Mouse (Mus musculus): ENCODE data around the gene Zbed5.

DNA sequence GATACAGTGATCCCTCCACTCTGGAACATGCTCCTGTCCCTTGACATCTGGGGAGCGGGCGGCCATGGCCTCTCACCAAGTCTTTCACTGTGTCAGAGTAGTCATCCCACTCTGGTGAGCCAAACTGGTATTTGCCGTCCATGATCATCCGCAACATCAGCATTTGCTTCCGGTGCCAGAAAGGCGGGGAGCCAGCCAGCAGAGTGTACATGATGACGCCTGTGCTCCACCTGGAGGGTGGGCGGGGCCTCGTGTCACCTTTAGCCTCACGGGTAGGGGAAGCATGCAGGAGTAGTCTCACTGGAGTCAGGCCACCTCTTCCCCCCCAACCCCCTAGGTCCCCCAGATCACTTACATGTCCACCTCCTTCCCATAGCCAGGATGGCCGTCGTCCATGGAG, 29.7 kb upstream of the Zbed5 start:
- no peak for TF ChIP-seq GATA1 (IDR thresholded peaks at IDR 0.05; ENCODE audit: low read depth, low read length)
- no peak for TF ChIP-seq MAZ (IDR thresholded peaks at IDR 0.05; ENCODE audit: low read depth, low read length)
- no peak for TF ChIP-seq POLR2A (IDR thresholded peaks at IDR 0.05; ENCODE audit: control insufficient read depth in 1 of 2, insufficient read depth in 1 of 2, low read depth in 1 of 2, low read length in 2 of 2, poor library complexity in 1 of 2)
